Mouse (Mus musculus) myocyte (in vitro differentiated cells): ENCODE results near the gene Efna4.

Experiments
- CEBPB ChIP-seq: IDR thresholded peaks from 2 replicates; pipeline ENCODE4 v1.6.1; 2011; ENCODE audit warnings: mild to moderate bottlenecking, moderate library complexity; ENCODE audit not compliant: poor library complexity, insufficient read depth, severe bottlenecking
- E2F4 ChIP-seq: IDR thresholded peaks from one replicate; pipeline ENCODE4 v1.6.1; 2011; ENCODE audit warnings: mild to moderate bottlenecking, control low read depth, moderate library complexity; ENCODE audit not compliant: insufficient read depth
- POLR2A ChIP-seq: IDR thresholded peaks from one replicate; pipeline ENCODE4 v1.6.1; 2011; ENCODE audit warnings: low read depth, mild to moderate bottlenecking, control low read depth, moderate library complexity; ENCODE audit not compliant: insufficient read length
- POLR2AphosphoS2 ChIP-seq: IDR thresholded peaks from one replicate; pipeline ENCODE4 v1.6.1; 2011; ENCODE audit warnings: low read depth, control low read depth; ENCODE audit not compliant: insufficient read length
- REST ChIP-seq: IDR thresholded peaks from one replicate; pipeline ENCODE4 v1.6.1; 2011; ENCODE audit warnings: mild to moderate bottlenecking, control low read depth, moderate library complexity; ENCODE audit not compliant: insufficient read depth, insufficient read length

- TF ChIP-seq CEBPB (no peak), POLR2A (no peak), REST (no peak), POLR2AphosphoS2 (no peak), E2F4 (no peak)
Observed at GRCm38 (mm10) chr3:89381233-89381632, 43.4 kb upstream of the Efna4 start.
